Mouse (Mus musculus) lung, adult 2 months (tissue): ENCODE results near the gene Secisbp2l.

Experiments used
- CTCF ChIP-seq: fragments of 200-500 bp; IDR thresholded peaks from 2 replicates; pipeline ENCODE4 v1.5.1; 2011; ENCODE audit warnings: mild to moderate bottlenecking, low read length, control low read depth; ENCODE audit not compliant: insufficient read depth
- POLR2A ChIP-seq: fragments of 200-500 bp; IDR thresholded peaks from 2 replicates; pipeline ENCODE4 v1.6.1; 2011; ENCODE audit warnings: low read depth, mild to moderate bottlenecking, control low read depth, low read length, borderline replicate concordance; ENCODE audit errors: extremely low read depth

DNA sequence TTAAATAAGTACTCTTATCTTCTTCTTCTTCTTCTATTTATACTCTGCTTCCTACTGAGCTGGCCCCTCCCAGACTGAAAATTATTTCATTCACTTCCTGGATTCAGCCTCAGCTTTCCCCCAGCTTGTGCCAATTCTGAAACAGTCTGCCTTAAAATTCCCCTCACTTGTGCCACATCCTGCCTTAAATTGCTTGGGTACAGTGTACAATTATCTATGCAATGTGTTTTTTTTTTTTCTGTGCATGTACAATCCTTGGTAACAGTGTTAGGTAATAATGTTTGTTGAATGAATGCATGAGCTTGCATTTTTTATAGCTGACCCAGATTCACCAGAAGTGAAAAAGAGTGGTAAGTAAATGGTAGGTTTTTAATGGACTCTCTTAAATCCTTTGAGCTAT, 5.7 kb upstream of the Secisbp2l start:
- TF ChIP-seq CTCF, result no peak
- no peak for TF ChIP-seq POLR2A
